Mouse (Mus musculus) neural tube, embryonic 12.5 days (tissue): Measurements from ENCODE around the gene Olfr71. TPM values are rescaled to one million over a fixed set of nuclear protein-coding genes. Genes with fewer than 3 reads are reported as not detected.

ENCODE experiments used
- polyA plus RNA-seq: library from polyadenylated mRNA; unstranded; fragments of >200 nt; fragmentation: Nextera tagmentation; extraction: Ambion mirVana; gene quantifications from 2 replicates; pipeline ENCODE4 v1.2.1, GENCODE M21; 2016

Olfr71 gene
- polyA plus RNA-seq, 1 experiment from 2014 or later, result not detected

Other genes with a start within 250 kb of the Olfr71 start
- gene Sit1, start 226.5 kb downstream of the Olfr71 start, polyA plus RNA-seq, result 0.17 TPM in 1 of 2 replicates, not detected in the other
- 54.0 and 54.6 TPM in 2 replicates for gene Ccdc107, start 217.4 kb downstream of the Olfr71 start, polyA plus RNA-seq
- gene Arhgef39, start 210.6 kb downstream of the Olfr71 start, polyA plus RNA-seq, result 24.8 and 27.0 TPM in 2 replicates
- gene Car9, start 203.3 kb downstream of the Olfr71 start, polyA plus RNA-seq, result 0.33 and 0.41 TPM in 2 replicates
- gene Tpm2, start 186.5 kb downstream of the Olfr71 start, polyA plus RNA-seq, result 83.5 and 93.0 TPM in 2 replicates
- 68.0 and 71.0 TPM in 2 replicates for gene Creb3, start 147.9 kb downstream of the Olfr71 start, polyA plus RNA-seq
- 59.6 and 65.6 TPM in 2 replicates for gene Tln1, start 147.6 kb downstream of the Olfr71 start, polyA plus RNA-seq
- 29.5 and 36.3 TPM in 2 replicates for gene Rgp1, start 131.5 kb downstream of the Olfr71 start, polyA plus RNA-seq
- 50.4 and 55.4 TPM in 2 replicates for gene Gba2, start 131.4 kb downstream of the Olfr71 start, polyA plus RNA-seq
- gene Msmp, start 125.8 kb downstream of the Olfr71 start, polyA plus RNA-seq, result 1.3 and 2.8 TPM in 2 replicates
- 45.4 and 60.1 TPM in 2 replicates for gene Npr2, start 78.3 kb downstream of the Olfr71 start, polyA plus RNA-seq
- 2.7 and 3.0 TPM in 2 replicates for gene Spag8, start 56.7 kb downstream of the Olfr71 start, polyA plus RNA-seq
- gene Hint2, start 53.8 kb downstream of the Olfr71 start, polyA plus RNA-seq, result 71.0 and 74.6 TPM in 2 replicates
- 11.8 and 14.2 TPM in 2 replicates for gene Tmem8b, start 41.3 kb downstream of the Olfr71 start, polyA plus RNA-seq
- 3.2 and 3.3 TPM in 2 replicates for gene Fam221b, start 41.1 kb downstream of the Olfr71 start, polyA plus RNA-seq
- not detected in 2 replicates for gene Olfr70, start 9.4 kb downstream of the Olfr71 start, polyA plus RNA-seq
- 0.22 TPM in 1 of 2 replicates, not detected in the other for gene Hrct1, start 16.9 kb upstream of the Olfr71 start, polyA plus RNA-seq
- gene Spaar, start 19.8 kb upstream of the Olfr71 start, polyA plus RNA-seq, result not detected in 2 replicates
- gene Olfr159, start 60.8 kb upstream of the Olfr71 start, polyA plus RNA-seq, result not detected in 2 replicates
- not detected in 2 replicates for gene Olfr156, start 113.6 kb upstream of the Olfr71 start, polyA plus RNA-seq
- not detected in 2 replicates for gene Olfr157, start 129.9 kb upstream of the Olfr71 start, polyA plus RNA-seq
- not detected in 2 replicates for gene Olfr155, start 141.3 kb upstream of the Olfr71 start, polyA plus RNA-seq
- 13.6 and 15.1 TPM in 2 replicates for gene Reck, start 165.3 kb upstream of the Olfr71 start, polyA plus RNA-seq
- 91.0 and 95.7 TPM in 2 replicates for gene Glipr2, start 247.1 kb upstream of the Olfr71 start, polyA plus RNA-seq